Mouse (Mus musculus) liver, adult 2 months (tissue): ENCODE results near the gene Pcdh15. TPM values are rescaled to one million over a fixed set of nuclear protein-coding genes. Genes with fewer than 3 reads are reported as not detected.

Source experiments
- DNase-seq: peaks from one replicate; pipeline ENCODE4 v3.0.0-alpha.2; 2011; ENCODE audit warnings: low read depth, low spot score; ENCODE audit errors: extremely low read depth
- H3K27ac ChIP-seq: fragments of 200-500 bp; replicated peaks from 2 replicates; pipeline ENCODE4 v1.5.1; 2012; ENCODE audit warnings: low read depth, mild to moderate bottlenecking, control low read depth, inconsistent platforms, low read length; ENCODE audit not compliant: insufficient read depth
- H3K27me3 ChIP-seq: fragments of 200-500 bp; 2 replicates; pipeline ENCODE4 v1.6.1; 2012; ENCODE audit warnings: mild to moderate bottlenecking, moderate library complexity, low read length, inconsistent platforms; ENCODE audit not compliant: control insufficient read depth, insufficient read depth
- H3K36me3 ChIP-seq: fragments of 200-500 bp; 2 replicates; pipeline ENCODE4 v1.6.1; 2012; ENCODE audit warnings: low read length, inconsistent platforms; ENCODE audit not compliant: control insufficient read depth, insufficient read depth
- H3K4me1 ChIP-seq: fragments of 200-500 bp; 2 replicates; pipeline ENCODE4 v1.6.1; 2011; ENCODE audit warnings: low read length; ENCODE audit not compliant: control insufficient read depth, insufficient read depth
- H3K4me3 ChIP-seq: fragments of 200-500 bp; 2 replicates; pipeline ENCODE4 v1.5.1; 2011; ENCODE audit warnings: low read depth, mild to moderate bottlenecking, control low read depth, low read length, moderate library complexity; ENCODE audit not compliant: insufficient read depth
- H3K79me2 ChIP-seq: fragments of 200-500 bp; 2 replicates; pipeline ENCODE4 v1.6.1; 2012; ENCODE audit warnings: inconsistent platforms, mild to moderate bottlenecking, low read length, moderate library complexity; ENCODE audit not compliant: control insufficient read depth, insufficient read depth
- H3K9ac ChIP-seq: fragments of 200-500 bp; 2 replicates; pipeline ENCODE4 v1.6.1; 2012; ENCODE audit warnings: low read depth, mild to moderate bottlenecking, control low read depth, inconsistent platforms, low read length
- CTCF ChIP-seq: fragments of 200-500 bp; IDR thresholded peaks from 2 replicates; pipeline ENCODE4 v1.5.1; 2011; ENCODE audit warnings: low read depth, low read length, control low read depth
- POLR2A ChIP-seq: fragments of 200-500 bp; IDR thresholded peaks from 2 replicates; pipeline ENCODE4 v1.6.1; 2011; ENCODE audit warnings: low read length, control low read depth; ENCODE audit not compliant: insufficient read depth; ENCODE audit errors: extremely low read depth
- WGBS: fragments of 180-500 bp; shearing (Covaris S2); methylation state at CpG from one replicate; pipeline ENCODE4 v1.1.7; 2018; 5-methylcytosine and 5-hydroxymethylcytosine counted together
- polyA plus RNA-seq: library from polyadenylated mRNA; depleted of rRNA; stranded (reverse); fragments of >200 nt; gene quantifications from 2 replicates; pipeline ENCODE4 v1.2.3, GENCODE M21; 2012
- total RNA-seq: library from RNA; depleted of rRNA; stranded (reverse); fragments of >200 nt; gene quantifications from 2 replicates; pipeline ENCODE4 v1.2.3, GENCODE M21; 2014

The Pcdh15 gene
- total and polyA plus RNA-seq, 2 experiments, result 0.04 to 0.09 TPM

GRCm38 (mm10) chr10:74123421-74123820 lies 1024.3 kb downstream of the Pcdh15 start:
- TF ChIP-seq POLR2A, result no peak
- TF ChIP-seq CTCF, result no peak
- no peak overlapping the region for H3K4me3 ChIP-seq
- 78% methylated on average over 4 of the region's 4 CpGs for WGBS
- H3K79me2 ChIP-seq, result no peaks in the 10 kb centered on the region
- no peaks in the 10 kb centered on the region for H3K4me1 ChIP-seq
- no peaks in the 10 kb centered on the region for H3K27me3 ChIP-seq
- no peaks in the 10 kb centered on the region for H3K36me3 ChIP-seq
- H3K27ac ChIP-seq, result no peak overlapping the region
- no peak for DNase-seq
- H3K9ac ChIP-seq, result no peak overlapping the region

GRCm38 (mm10) chr10:74129192-74129591 lies 1030.0 kb downstream of the Pcdh15 start:
- no peak overlapping the region for H3K9ac ChIP-seq
- H3K4me1 ChIP-seq, result no peaks in the 10 kb centered on the region
- H3K36me3 ChIP-seq, result no peaks in the 10 kb centered on the region
- H3K27me3 ChIP-seq, result no peaks in the 10 kb centered on the region
- H3K79me2 ChIP-seq, result no peaks in the 10 kb centered on the region
- WGBS, result 76% methylated on average over 3 of the region's 3 CpGs
- no peak overlapping the region for H3K27ac ChIP-seq
- DNase-seq, result no peak
- no peak overlapping the region for H3K4me3 ChIP-seq
- TF ChIP-seq CTCF (no peak), POLR2A (no peak)

- no peak overlapping the region for H3K9ac ChIP-seq
- TF ChIP-seq CTCF (no peak), POLR2A (no peak)
- no peaks in the 10 kb centered on the region for H3K27me3 ChIP-seq
- H3K36me3 ChIP-seq, result no peaks in the 10 kb centered on the region
- H3K27ac ChIP-seq, result no peak overlapping the region
- H3K4me3 ChIP-seq, result no peak overlapping the region
- no peaks in the 10 kb centered on the region for H3K4me1 ChIP-seq
- no peak for DNase-seq
- H3K79me2 ChIP-seq, result no peaks in the 10 kb centered on the region
Observed at GRCm38 (mm10) chr10:74129665-74130064, 1030.5 kb downstream of the Pcdh15 start.

- Histone ChIP-seq H3K79me2 (no peaks in the 10 kb centered on the region), H3K4me3 (no peak overlapping the region), H3K27me3 (no peaks in the 10 kb centered on the region), H3K36me3 (no peaks in the 10 kb centered on the region), H3K9ac (no peak overlapping the region), H3K4me1 (no peaks in the 10 kb centered on the region), H3K27ac (no peak overlapping the region)
- WGBS, result 81% methylated on average over 3 of the region's 3 CpGs
- TF ChIP-seq POLR2A, result no peak
- no peak for TF ChIP-seq CTCF
- DNase-seq, result no peak
Observed at GRCm38 (mm10) chr10:74130805-74131204, 1031.7 kb downstream of the Pcdh15 start.

GRCm38 (mm10) chr10:74147966-74148365 lies 1048.8 kb downstream of the Pcdh15 start:
- no peaks in the 10 kb centered on the region for H3K79me2 ChIP-seq
- H3K9ac ChIP-seq, result no peak overlapping the region
- no peaks in the 10 kb centered on the region for H3K27me3 ChIP-seq
- no peaks in the 10 kb centered on the region for H3K4me1 ChIP-seq
- no peaks in the 10 kb centered on the region for H3K36me3 ChIP-seq
- H3K27ac ChIP-seq, result no peak overlapping the region
- H3K4me3 ChIP-seq, result no peak overlapping the region
- no peak for TF ChIP-seq POLR2A
- no peak for TF ChIP-seq CTCF
- DNase-seq, result no peak

- Histone ChIP-seq H3K4me3 (no peak overlapping the region), H3K27ac (no peak overlapping the region), H3K27me3 (no peaks in the 10 kb centered on the region), H3K36me3 (no peaks in the 10 kb centered on the region), H3K4me1 (no peaks in the 10 kb centered on the region), H3K79me2 (no peaks in the 10 kb centered on the region), H3K9ac (no peak overlapping the region)
- TF ChIP-seq POLR2A (no peak), CTCF (no peak)
- DNase-seq, result no peak
- WGBS, result 61% methylated on average over 3 of the region's 3 CpGs
Observed at GRCm38 (mm10) chr10:74181921-74182320, 1082.8 kb downstream of the Pcdh15 start.
